Comparison of ENCODE assay signal across 7 mouse cellular contexts in genomic region chr14:122181815-122182157, GRCm38 (mm10). TPM values are rescaled to one million over a fixed set of nuclear protein-coding genes. Genes with fewer than 3 reads are reported as not detected.
DNase-seq lines count a peak whose midpoint lies in the region; ATAC-seq and TF ChIP-seq lines count a peak whose summit lies in the region.

No protein-coding gene starts in this region.

- TF ChIP-seq CTCF in lung, postnatal 0 days (IDR thresholded peaks at IDR 0.05) = peak; percentile 43
- no peak; the same call in 1 of the 2 replicates for TF ChIP-seq CTCF in stomach, postnatal 0 days (IDR thresholded peaks at IDR 0.05; ENCODE audit: low read depth)

- H3K27me3 ChIP-seq in lung, postnatal 0 days (replicated peaks; ENCODE audit: insufficient read depth, low read length) = no peaks in the 10 kb centered on the region
- H3K27me3 ChIP-seq in liver, embryonic 12.5 days (replicated peaks) = no peaks in the 10 kb centered on the region
- H3K27me3 ChIP-seq in stomach, postnatal 0 days (ENCODE audit: control insufficient read depth, insufficient read depth, low read length) = no peaks in the 10 kb centered on the region

- no peak for TF ChIP-seq EP300 in lung, postnatal 0 days (IDR thresholded peaks at IDR 0.05)
- TF ChIP-seq EP300 in stomach, postnatal 0 days (optimal IDR thresholded peaks at IDR 0.05) = no peak

- H3K9me3 ChIP-seq in lung, postnatal 0 days (ENCODE audit: low read length) = no peaks in the 10 kb centered on the region
- no peaks in the 10 kb centered on the region for H3K9me3 ChIP-seq in liver, embryonic 12.5 days (replicated peaks)
- no peaks in the 10 kb centered on the region for H3K9me3 ChIP-seq in stomach, postnatal 0 days (ENCODE audit: control insufficient read depth, low read length)

- 1% methylated on average over 12 of the region's 12 CpGs for WGBS in lung, postnatal 0 days
- under 1% methylated on average over 12 of the region's 12 CpGs for WGBS in liver, embryonic 12.5 days (ENCODE audit: insufficient replicate concordance)
- WGBS in stomach, postnatal 0 days = under 1% methylated on average over 12 of the region's 12 CpGs

- DNase-seq in lung, postnatal 0 days (ENCODE audit: low spot score) = no peak
- DNase-seq in lung, postnatal 10 days = no peak
- DNase-seq in stomach, postnatal 0 days (ENCODE audit: low spot score) = no peak
- no peak for DNase-seq in layer of hippocampus, postnatal 36 days
- DNase-seq in cerebellum, postnatal 10 days = no peak

- peak; percentile 38 for ATAC-seq in lung, postnatal 0 days
- peak; percentile 68 for ATAC-seq in erythroid progenitor cell, adult 5-6 weeks (replicated peaks; ENCODE audit: low FRiP score, poor library complexity, severe bottlenecking)
- ATAC-seq in liver, embryonic 12.5 days = peak; percentile 76
- ATAC-seq in stomach, postnatal 0 days (ENCODE audit: low FRiP score, low TSS enrichment) = no peak

- H3K27ac ChIP-seq in lung, postnatal 0 days (ENCODE audit: low read length) = no peak overlapping the region
- peak overlapping the region; percentile 89 for H3K27ac ChIP-seq in liver, embryonic 12.5 days
- peak overlapping the region; percentile 73; the same call in 1 of the 2 replicates for H3K27ac ChIP-seq in stomach, postnatal 0 days (replicated peaks)

- no peaks in the 10 kb centered on the region for H3K36me3 ChIP-seq in lung, postnatal 0 days (ENCODE audit: insufficient read depth, low read length)
- H3K36me3 ChIP-seq in liver, embryonic 12.5 days = no peaks in the 10 kb centered on the region
- H3K36me3 ChIP-seq in stomach, postnatal 0 days (ENCODE audit: control insufficient read depth, insufficient read depth, low read length) = no peaks in the 10 kb centered on the region

- H3K4me2 ChIP-seq in lung, postnatal 0 days (replicated peaks; ENCODE audit: low read depth, low read length) = peak overlapping the region; percentile 58
- H3K4me2 ChIP-seq in liver, embryonic 12.5 days = peak overlapping the region; percentile 83
- peak overlapping the region; percentile 76 for H3K4me2 ChIP-seq in stomach, postnatal 0 days (replicated peaks; ENCODE audit: low read depth)

- H3K4me3 ChIP-seq in lung, postnatal 0 days (ENCODE audit: low read depth, low read length) = peak overlapping the region; percentile 75
- H3K4me3 ChIP-seq in liver, embryonic 12.5 days = peak overlapping the region; percentile 85
- peak overlapping the region; percentile 72 for H3K4me3 ChIP-seq in stomach, postnatal 0 days (ENCODE audit: low read depth, low read length)

- peak overlapping the region; percentile 21 for H3K9ac ChIP-seq in lung, postnatal 0 days (replicated peaks; ENCODE audit: low read depth)
- H3K9ac ChIP-seq in liver, embryonic 12.5 days = peak overlapping the region; percentile 82
- peak overlapping the region; percentile 77 for H3K9ac ChIP-seq in stomach, postnatal 0 days (ENCODE audit: low read length)

- no peaks in the 10 kb centered on the region for H3K4me1 ChIP-seq in lung, postnatal 0 days (ENCODE audit: insufficient read depth, low read depth, low read length)
- peaks cover 58% of the 10 kb centered on the region for H3K4me1 ChIP-seq in liver, embryonic 12.5 days
- H3K4me1 ChIP-seq in stomach, postnatal 0 days (replicated peaks; ENCODE audit: control insufficient read depth, insufficient read depth) = no peaks in the 10 kb centered on the region

RNA-seq across cellular contexts. Expression of gene Clybl, which starts 0.3 kb away (rescaled TPM):
- polyA plus RNA-seq in lung, postnatal 0 days (2015; fragmentation: Nextera tagmentation; extraction: Ambion mirVana) = 8.7 and 9.2 TPM in 2 replicates
- 23.5 and 31.4 TPM in 2 replicates for total RNA-seq in erythroid progenitor cell, adult 5-6 weeks (2015; ENCODE audit: low replicate concordance)
- 13.9 and 15.2 TPM in 2 replicates for total RNA-seq in erythroid progenitor cell, adult 5-6 weeks (2017; ENCODE audit: low replicate concordance)
- 29.3 and 30.0 TPM in 2 replicates for polyA plus RNA-seq in liver, embryonic 12.5 days (2016; fragmentation: Nextera tagmentation; extraction: Ambion mirVana)
- 28.8 and 35.9 TPM in 2 replicates for polyA plus RNA-seq in stomach, postnatal 0 days (2015; fragmentation: Nextera tagmentation; extraction: Ambion mirVana)
- total RNA-seq in layer of hippocampus, postnatal 36 days (2021) = 10 to 100 TPM; 24.1 to 29.9 TPM

Comparison
In these comparisons a context has a peak if more than half of its experiments do, and no peak if none do; other contexts are left out.
1. H3K9ac ChIP-seq: peak in every context shown above with its lines; median percentile 82 in liver, embryonic 12.5 days; 77 in stomach, postnatal 0 days; 21 in lung, postnatal 0 days.